16 mouse cellular contexts compared by ENCODE assay signal in the genomic region with DNA sequence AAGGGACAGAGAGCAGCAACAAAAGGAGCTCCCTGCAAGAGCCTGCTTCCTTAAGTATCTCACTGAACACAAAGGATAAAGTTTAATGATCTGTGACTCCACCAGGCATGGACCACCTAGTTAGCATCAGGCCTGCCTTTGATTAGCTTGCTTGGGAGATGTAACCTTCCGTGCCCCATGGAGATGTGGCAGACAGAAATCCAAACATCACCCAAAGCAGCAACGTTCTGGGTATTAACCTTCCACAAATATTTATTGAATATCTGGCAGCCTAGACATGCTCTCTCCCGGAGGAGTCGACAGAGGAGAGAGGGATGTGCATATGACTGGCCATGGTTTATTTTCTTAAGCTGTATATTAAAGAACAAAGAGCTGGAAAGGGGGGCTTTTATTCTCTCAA.
A peak's percentile ranks its signal among the peaks of the same experiment; 100 is the strongest.
DNase-seq lines count a peak whose midpoint lies in the region; ATAC-seq and TF ChIP-seq lines count a peak whose summit lies in the region.
"Had no signal": no experiment of that assay in that cellular context is flagged by ENCODE, and none has a peak within 500 bp of the region (broad histone marks: within the 10 kb centered on the region; RNA-seq: fewer than 3 reads in every experiment).

No protein-coding gene starts in this region.

- no peaks in the 10 kb centered on the region for H3K27me3 ChIP-seq in intestine, embryonic 14.5 days (replicated peaks; ENCODE audit: control insufficient read depth, insufficient read depth, low read length)
- H3K27me3 ChIP-seq in intestine, postnatal 0 days (replicated peaks; ENCODE audit: control insufficient read depth, insufficient read depth, low read length), result no peaks in the 10 kb centered on the region; the same call in 1 of the 2 replicates
- H3K27me3 ChIP-seq in midbrain, embryonic 11.5 days (ENCODE audit: control insufficient read depth, insufficient read depth, low read length), result no peaks in the 10 kb centered on the region
- no peaks in the 10 kb centered on the region for H3K27me3 ChIP-seq in midbrain, postnatal 0 days (ENCODE audit: insufficient read depth, low read length)
- H3K27me3 ChIP-seq in stomach, embryonic 16.5 days (ENCODE audit: control insufficient read depth, insufficient read depth, low read length), result no peaks in the 10 kb centered on the region
- H3K27me3 ChIP-seq: heart, embryonic 15.5 days; midbrain, embryonic 15.5 days; neural tube, embryonic 13.5 days had no signal

- 6% methylated on average over 4 of the region's 4 CpGs for WGBS in intestine, embryonic 14.5 days
- 19% methylated on average over 4 of the region's 4 CpGs for WGBS in intestine, postnatal 0 days
- WGBS in midbrain, embryonic 11.5 days, result 6% methylated on average over 4 of the region's 4 CpGs
- WGBS in midbrain, postnatal 0 days, result 6% methylated on average over 4 of the region's 4 CpGs
- 12% methylated on average over 4 of the region's 4 CpGs for WGBS in stomach, embryonic 16.5 days

- TF ChIP-seq CTCF in intestine, postnatal 0 days (IDR thresholded peaks at IDR 0.05; ENCODE audit: low read depth), result no peak
- no peak for TF ChIP-seq CTCF in midbrain, postnatal 0 days (IDR thresholded peaks at IDR 0.05)
- TF ChIP-seq CTCF in layer of hippocampus, adult 2 months (conservative IDR thresholded peaks at IDR 0.05), result no peak

- DNase-seq in intestine, embryonic 14.5 days (ENCODE audit: low spot score), result no peak
- DNase-seq in midbrain, embryonic 11.5 days (ENCODE audit: low spot score, missing footprints), result peak; percentile 84
- DNase-seq in midbrain, postnatal 0 days (ENCODE audit: low spot score), result no peak
- DNase-seq in forelimb bud, embryonic 11.5 days (ENCODE audit: low read depth, low spot score), result peak; percentile 20
- no peak for DNase-seq in layer of hippocampus, postnatal 14 days (ENCODE audit: low spot score in 2 of 2)
- no peak for DNase-seq in layer of hippocampus, adult 2 months (ENCODE audit: low spot score in 2 of 2)
- DNase-seq: adrenal gland, postnatal 36 days; liver, postnatal 0 days; thymus, postnatal 36 days had no signal

- no peaks in the 10 kb centered on the region for H3K9me3 ChIP-seq in intestine, embryonic 14.5 days (ENCODE audit: control insufficient read depth, low read length)
- H3K9me3 ChIP-seq in intestine, postnatal 0 days (ENCODE audit: control insufficient read depth), result no peaks in the 10 kb centered on the region
- no peaks in the 10 kb centered on the region for H3K9me3 ChIP-seq in midbrain, embryonic 11.5 days (ENCODE audit: control insufficient read depth, low read length)
- no peaks in the 10 kb centered on the region for H3K9me3 ChIP-seq in midbrain, postnatal 0 days (ENCODE audit: low read length)
- H3K9me3 ChIP-seq in stomach, embryonic 16.5 days (replicated peaks; ENCODE audit: control insufficient read depth, low read length), result no peaks in the 10 kb centered on the region
- H3K9me3 ChIP-seq: heart, embryonic 15.5 days; midbrain, embryonic 15.5 days; neural tube, embryonic 13.5 days had no signal

- H3K9ac ChIP-seq in intestine, embryonic 14.5 days (ENCODE audit: low read length), result no peak overlapping the region
- no peak overlapping the region for H3K9ac ChIP-seq in intestine, postnatal 0 days (ENCODE audit: low read depth, low read length)
- H3K9ac ChIP-seq in midbrain, embryonic 11.5 days (ENCODE audit: low read length), result no peak overlapping the region
- H3K9ac ChIP-seq in midbrain, postnatal 0 days (replicated peaks; ENCODE audit: low read length, poor library complexity, severe bottlenecking), result no peak overlapping the region
- H3K9ac ChIP-seq in stomach, embryonic 16.5 days (ENCODE audit: low read length), result no peak overlapping the region
- H3K9ac ChIP-seq: heart, embryonic 15.5 days; liver, postnatal 0 days; midbrain, embryonic 15.5 days; neural tube, embryonic 13.5 days had no signal

- peak; percentile 41; the same call in 1 of the 2 replicates for ATAC-seq in intestine, embryonic 14.5 days (replicated peaks; ENCODE audit: low FRiP score, low TSS enrichment, low read depth)
- ATAC-seq in intestine, postnatal 0 days, result no peak
- ATAC-seq in midbrain, embryonic 11.5 days (ENCODE audit: low FRiP score), result peak; percentile 30; the same call in 1 of the 2 replicates
- no peak for ATAC-seq in midbrain, postnatal 0 days (ENCODE audit: low FRiP score)
- ATAC-seq in stomach, embryonic 16.5 days (ENCODE audit: insufficient read depth, low FRiP score), result peak; percentile 81
- ATAC-seq: forebrain, embryonic 14.5 days; hindbrain, postnatal 0 days; liver, postnatal 0 days; midbrain, embryonic 15.5 days had no signal

- H3K36me3 ChIP-seq in intestine, embryonic 14.5 days (ENCODE audit: control insufficient read depth, insufficient read depth, low read length), result no peaks in the 10 kb centered on the region
- H3K36me3 ChIP-seq in intestine, postnatal 0 days (ENCODE audit: control insufficient read depth, insufficient read depth), result no peaks in the 10 kb centered on the region
- no peaks in the 10 kb centered on the region for H3K36me3 ChIP-seq in midbrain, embryonic 11.5 days (ENCODE audit: control insufficient read depth, insufficient read depth, low read length)
- no peaks in the 10 kb centered on the region for H3K36me3 ChIP-seq in midbrain, postnatal 0 days (ENCODE audit: insufficient read depth, low read length)
- no peaks in the 10 kb centered on the region for H3K36me3 ChIP-seq in stomach, embryonic 16.5 days (ENCODE audit: control insufficient read depth, insufficient read depth, low read length)
- H3K36me3 ChIP-seq: heart, embryonic 15.5 days; midbrain, embryonic 15.5 days; neural tube, embryonic 13.5 days had no signal

- H3K4me3 ChIP-seq in intestine, embryonic 14.5 days (ENCODE audit: low read depth, low read length), result no peak overlapping the region
- H3K4me3 ChIP-seq in intestine, postnatal 0 days (ENCODE audit: low read depth, low read length), result no peak overlapping the region
- no peak overlapping the region for H3K4me3 ChIP-seq in midbrain, embryonic 11.5 days (ENCODE audit: low read depth, low read length)
- no peak overlapping the region for H3K4me3 ChIP-seq in midbrain, postnatal 0 days (ENCODE audit: low read depth, low read length)
- H3K4me3 ChIP-seq in stomach, embryonic 16.5 days (replicated peaks; ENCODE audit: low read length), result no peak overlapping the region
- H3K4me3 ChIP-seq in layer of hippocampus, adult 2 months, result no peak overlapping the region
- H3K4me3 ChIP-seq: heart, embryonic 15.5 days; midbrain, embryonic 15.5 days; neural tube, embryonic 13.5 days had no signal

- peaks cover 16% of the 10 kb centered on the region; the same call in 1 of the 2 replicates for H3K4me1 ChIP-seq in intestine, embryonic 14.5 days (replicated peaks; ENCODE audit: control insufficient read depth, insufficient read depth, low read length)
- no peaks in the 10 kb centered on the region for H3K4me1 ChIP-seq in intestine, postnatal 0 days (replicated peaks; ENCODE audit: control insufficient read depth, insufficient read depth, low read length)
- H3K4me1 ChIP-seq in midbrain, embryonic 11.5 days (ENCODE audit: control insufficient read depth, insufficient read depth, low read length), result no peaks in the 10 kb centered on the region
- no peaks in the 10 kb centered on the region for H3K4me1 ChIP-seq in midbrain, postnatal 0 days (ENCODE audit: insufficient read depth, low read length)
- peaks cover 12% of the 10 kb centered on the region; the same call in 1 of the 2 replicates for H3K4me1 ChIP-seq in stomach, embryonic 16.5 days (ENCODE audit: control insufficient read depth, insufficient read depth, low read length)
- H3K4me1 ChIP-seq: heart, embryonic 15.5 days had no signal

- H3K27ac ChIP-seq in intestine, embryonic 14.5 days (ENCODE audit: low read depth), result peak overlapping the region; percentile 54; the same call in 1 of the 2 replicates
- no peak overlapping the region for H3K27ac ChIP-seq in intestine, postnatal 0 days (ENCODE audit: low read depth, low read length)
- no peak overlapping the region for H3K27ac ChIP-seq in midbrain, embryonic 11.5 days (ENCODE audit: low read depth, low read length)
- no peak overlapping the region for H3K27ac ChIP-seq in midbrain, postnatal 0 days (ENCODE audit: low read depth, low read length)
- peak overlapping the region; percentile 38; the same call in 1 of the 2 replicates for H3K27ac ChIP-seq in stomach, embryonic 16.5 days (ENCODE audit: low read length)
- no peak overlapping the region for H3K27ac ChIP-seq in layer of hippocampus, adult 2 months
- H3K27ac ChIP-seq: heart, embryonic 15.5 days; hindbrain, postnatal 0 days; midbrain, embryonic 15.5 days; neural tube, embryonic 13.5 days had no signal

- no peak overlapping the region for H3K4me2 ChIP-seq in intestine, embryonic 14.5 days (ENCODE audit: low read length)
- no peak overlapping the region for H3K4me2 ChIP-seq in intestine, postnatal 0 days (replicated peaks; ENCODE audit: low read depth)
- H3K4me2 ChIP-seq in midbrain, embryonic 11.5 days, result no peak overlapping the region
- H3K4me2 ChIP-seq in midbrain, postnatal 0 days (ENCODE audit: low read depth, low read length, poor library complexity, severe bottlenecking), result no peak overlapping the region
- no peak overlapping the region for H3K4me2 ChIP-seq in stomach, embryonic 16.5 days (ENCODE audit: low read depth, low read length)
- H3K4me2 ChIP-seq: heart, embryonic 15.5 days; midbrain, embryonic 15.5 days; neural tube, embryonic 13.5 days had no signal

Comparison
In these comparisons a context has a peak if more than half of its experiments do, and no peak if none do; other contexts are left out.
1. ATAC-seq: peak in intestine, embryonic 14.5 days (single experiment), midbrain, embryonic 11.5 days (single experiment) and stomach, embryonic 16.5 days (single experiment); none in intestine, postnatal 0 days (single experiment) and midbrain, postnatal 0 days (single experiment).
2. DNase-seq: peak in midbrain, embryonic 11.5 days (single experiment) and forelimb bud, embryonic 11.5 days (single experiment); none in intestine, embryonic 14.5 days (single experiment), midbrain, postnatal 0 days (single experiment), layer of hippocampus, postnatal 14 days (0 of 2) and layer of hippocampus, adult 2 months (0 of 2).
3. H3K27ac ChIP-seq: peak in intestine, embryonic 14.5 days (single experiment) and stomach, embryonic 16.5 days (single experiment); none in intestine, postnatal 0 days (single experiment), midbrain, embryonic 11.5 days (single experiment), midbrain, postnatal 0 days (single experiment) and layer of hippocampus, adult 2 months (single experiment).